Mouse (Mus musculus) A20 (cell line): ENCODE results near the gene Slc27a3.

Source experiments
- DNase-seq: peaks from one replicate; pipeline ENCODE4 v3.0.0-alpha.2; 2011; ENCODE audit warnings: low read depth, low spot score

The Slc27a3 gene

GRCm38 (mm10) chr3:90342853-90343252 is 46.9 kb downstream of the Slc27a3 start:
- peak; percentile 47 for DNase-seq

- no peak for DNase-seq
Measured at GRCm38 (mm10) chr3:90340177-90340576, 49.6 kb downstream of the Slc27a3 start.

- DNase-seq, result no peak
Measured at GRCm38 (mm10) chr3:90338190-90338589, 51.5 kb downstream of the Slc27a3 start.

- no peak for DNase-seq
Measured at GRCm38 (mm10) chr3:90335517-90335916, 54.2 kb downstream of the Slc27a3 start.
